Mouse (Mus musculus): ENCODE data around the gene Serp2.

GRCm38 (mm10) chr14:76595048-76595859, 38.6 kb upstream of the Serp2 start:
- no peak for TF ChIP-seq CTCF (IDR thresholded peaks at IDR 0.05; ENCODE audit: borderline replicate concordance, extremely low read depth, insufficient read depth, insufficient read length)
- no peak for TF ChIP-seq POLR2A (IDR thresholded peaks at IDR 0.05; ENCODE audit: borderline replicate concordance, extremely low read depth, insufficient read depth, insufficient read length, poor library complexity, severe bottlenecking)

All from brain, embryonic 14.5 days (tissue).